Mouse (Mus musculus) kidney, adult 2 months (tissue): ENCODE data around the gene Mtln. TPM values are rescaled to one million over a fixed set of nuclear protein-coding genes. Genes with fewer than 3 reads are reported as not detected.

Source experiments
- DNase-seq: peaks from one replicate; pipeline ENCODE4 v3.0.0; 2021
- H3K27ac ChIP-seq: fragments of 200-500 bp; 2 replicates; pipeline ENCODE4 v1.5.1; 2012; ENCODE audit warnings: low read depth, low read length, control low read depth, inconsistent platforms; ENCODE audit not compliant: insufficient read depth
- H3K27me3 ChIP-seq: fragments of 200-500 bp; replicated peaks from 2 replicates; pipeline ENCODE4 v1.6.1; 2012; ENCODE audit warnings: mild to moderate bottlenecking, moderate library complexity, low read length, inconsistent platforms; ENCODE audit not compliant: control insufficient read depth, insufficient read depth
- H3K36me3 ChIP-seq: fragments of 200-500 bp; 2 replicates; pipeline ENCODE4 v1.6.1; 2012; ENCODE audit warnings: mild to moderate bottlenecking, moderate library complexity, low read length, inconsistent platforms; ENCODE audit not compliant: control insufficient read depth, insufficient read depth
- H3K4me1 ChIP-seq: fragments of 200-500 bp; 2 replicates; pipeline ENCODE4 v1.6.1; 2011; ENCODE audit warnings: low read length; ENCODE audit not compliant: control insufficient read depth, insufficient read depth
- H3K4me3 ChIP-seq: fragments of 200-500 bp; 2 replicates; pipeline ENCODE4 v1.5.1; 2011; ENCODE audit warnings: mild to moderate bottlenecking, low read depth, low read length, control low read depth; ENCODE audit not compliant: insufficient read depth
- CTCF ChIP-seq: fragments of 200-500 bp; conservative IDR thresholded peaks from 2 replicates; pipeline ENCODE4 v1.5.1; 2011; ENCODE audit warnings: low read depth, mild to moderate bottlenecking, control low read depth, low read length, moderate library complexity, mixed read lengths; ENCODE audit not compliant: insufficient read depth, insufficient read length
- POLR2A ChIP-seq: fragments of 200-500 bp; IDR thresholded peaks from one replicate; pipeline ENCODE4 v1.6.1; 2011; ENCODE audit warnings: low read depth, low read length, control low read depth
- WGBS: fragments of 180-500 bp; shearing (Covaris S2); methylation state at CpG from one replicate; pipeline ENCODE4 v1.1.7; 2018; 5-methylcytosine and 5-hydroxymethylcytosine counted together
- polyA plus RNA-seq: library from polyadenylated mRNA; depleted of rRNA; stranded (reverse); fragments of >200 nt; gene quantifications from 2 replicates; pipeline ENCODE4 v1.2.3, GENCODE M21; 2012; rRNA removed

Gene Mtln
- polyA plus RNA-seq, 1 experiment: 70.5 TPM

GRCm38 (mm10) chr2:127754113-127754512 lies 38.2 kb downstream of the Mtln start:
- TF ChIP-seq CTCF (no peak), POLR2A (no peak)
- no peak overlapping the region for H3K4me3 ChIP-seq
- H3K27me3 ChIP-seq: no peaks in the 10 kb centered on the region
- no peak overlapping the region for H3K27ac ChIP-seq
- H3K4me1 ChIP-seq: no peaks in the 10 kb centered on the region
- no peaks in the 10 kb centered on the region; the same call in 1 of the 2 replicates for H3K36me3 ChIP-seq
- WGBS: 97% methylated on average over 4 of the region's 4 CpGs
- DNase-seq: no peak

DNA sequence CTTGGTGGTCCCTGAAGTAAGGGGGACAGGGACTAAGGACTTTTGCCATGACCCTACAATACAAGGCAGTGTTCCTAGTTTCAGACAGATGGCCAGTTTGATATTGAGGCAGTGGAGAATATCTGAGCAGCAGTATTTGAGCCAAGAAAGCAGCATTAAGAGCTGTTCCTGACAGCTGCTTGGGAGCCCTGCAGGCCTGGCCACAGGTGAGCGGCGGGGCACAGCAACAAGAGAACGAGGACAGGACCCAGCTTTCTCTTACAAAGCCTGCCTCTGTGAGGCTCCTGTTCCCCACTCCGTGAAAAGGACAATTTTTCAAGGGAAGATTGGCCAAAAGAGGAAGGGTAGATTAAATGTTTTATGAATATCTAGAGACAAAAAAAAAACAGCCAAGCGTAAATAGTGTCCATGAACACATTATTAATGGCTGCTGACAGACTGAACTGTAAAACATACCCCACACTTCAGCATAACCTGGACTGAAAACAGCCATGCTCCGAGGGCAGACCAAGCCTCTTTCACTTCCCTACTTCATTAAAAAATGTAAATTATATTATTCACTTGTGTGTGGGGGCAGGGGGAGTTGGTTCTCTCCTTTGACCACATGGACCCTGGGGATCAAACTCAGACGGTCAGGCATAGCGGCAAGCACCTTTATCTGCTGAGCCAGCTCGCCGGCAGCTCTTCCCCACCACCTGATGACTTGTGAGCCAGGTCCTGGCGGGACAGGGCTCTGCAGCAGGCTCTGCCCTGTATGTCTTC lies 40.3 kb downstream of the Mtln start:
- Histone ChIP-seq H3K4me3 (no peak overlapping the region), H3K4me1 (no peaks in the 10 kb centered on the region), H3K27me3 (no peaks in the 10 kb centered on the region), H3K27ac (no peak overlapping the region), H3K36me3 (no peaks in the 10 kb centered on the region)
- DNase-seq: no peak
- 68% methylated on average over 11 of the region's 11 CpGs for WGBS
- TF ChIP-seq CTCF (no peak), POLR2A (no peak)

DNA sequence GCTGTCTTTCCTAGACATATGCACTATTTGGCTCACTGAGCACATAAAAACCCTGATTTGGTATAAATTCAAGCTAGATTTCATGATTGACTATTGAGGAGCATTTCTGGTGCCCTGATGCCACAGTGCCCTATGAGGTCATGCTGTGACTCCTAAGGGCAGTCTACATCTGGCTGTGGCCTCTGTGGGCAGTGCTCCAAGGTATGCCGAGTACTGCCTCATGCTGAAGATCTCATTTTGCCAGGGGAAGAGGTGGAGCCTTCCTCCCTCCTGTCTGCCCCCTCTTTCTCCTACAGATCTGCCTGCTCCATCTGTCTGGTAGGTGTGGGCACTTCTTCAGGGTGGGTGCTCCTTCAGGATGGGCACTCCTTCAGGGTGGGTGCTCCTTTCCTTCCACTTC lies 42.9 kb downstream of the Mtln start:
- WGBS: 52% methylated on average over 1 of the region's 1 CpGs
- no peak overlapping the region for H3K27ac ChIP-seq
- no peaks in the 10 kb centered on the region for H3K4me1 ChIP-seq
- no peaks in the 10 kb centered on the region for H3K27me3 ChIP-seq
- no peaks in the 10 kb centered on the region for H3K36me3 ChIP-seq
- TF ChIP-seq CTCF (no peak), POLR2A (no peak)
- no peak overlapping the region for H3K4me3 ChIP-seq
- DNase-seq: no peak

DNA sequence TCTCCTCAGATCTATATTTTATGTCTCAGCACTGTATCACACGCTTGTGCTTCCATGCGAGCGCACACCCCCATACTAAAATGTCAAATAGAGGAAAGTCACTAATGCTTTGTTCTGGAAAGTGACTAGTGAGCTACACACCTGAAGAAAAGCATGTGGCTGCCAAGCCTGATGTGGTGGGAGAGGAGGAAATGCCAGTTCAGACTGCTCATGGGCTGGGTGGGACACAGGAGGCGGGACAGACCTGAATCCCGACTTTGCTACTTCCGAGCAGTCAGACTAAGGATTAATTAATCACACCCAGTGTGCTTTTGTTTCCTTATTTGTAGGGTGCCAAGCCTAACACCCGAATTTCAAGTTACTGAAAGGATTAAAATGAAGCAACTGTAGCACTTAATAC lies 44.0 kb downstream of the Mtln start:
- 77% methylated on average over 7 of the region's 7 CpGs for WGBS

DNA sequence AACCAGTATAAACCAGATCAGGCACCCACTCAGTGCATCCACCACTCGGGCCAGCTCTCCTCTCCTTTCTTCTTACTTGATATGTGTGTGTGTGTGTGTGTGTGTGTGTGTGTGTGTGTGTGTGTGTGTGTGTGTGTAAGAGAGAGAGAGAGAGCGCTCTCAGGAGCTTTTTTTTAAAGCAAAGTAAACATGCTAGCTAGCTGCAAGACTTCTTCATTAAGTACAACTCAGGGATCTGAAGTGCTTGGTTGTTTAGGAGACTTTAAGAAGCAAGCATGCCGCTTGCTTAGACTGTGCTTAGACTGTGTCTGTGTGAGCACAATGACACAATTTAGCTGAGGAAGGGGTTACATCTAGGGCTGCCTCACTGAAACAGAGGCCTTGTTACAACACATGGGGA lies 49.7 kb downstream of the Mtln start:
- WGBS: 76% methylated on average over 3 of the region's 3 CpGs
- Histone ChIP-seq H3K4me3 (no peak overlapping the region), H3K27ac (no peak overlapping the region), H3K36me3 (no peaks in the 10 kb centered on the region), H3K4me1 (no peaks in the 10 kb centered on the region), H3K27me3 (no peaks in the 10 kb centered on the region)
- TF ChIP-seq CTCF: no peak
- TF ChIP-seq POLR2A: no peak
- no peak for DNase-seq

More for the DNA sequence above, 44.0 kb downstream of the Mtln start:
- no peak overlapping the region for H3K4me3 ChIP-seq
- no peak overlapping the region for H3K27ac ChIP-seq
- no peak for DNase-seq
- TF ChIP-seq CTCF: no peak
- no peak for TF ChIP-seq POLR2A
- no peaks in the 10 kb centered on the region for H3K4me1 ChIP-seq
- H3K36me3 ChIP-seq: no peaks in the 10 kb centered on the region
- no peaks in the 10 kb centered on the region for H3K27me3 ChIP-seq

Other genes with a start within 250 kb of the Mtln start
- gene Zfp661, start 205.4 kb downstream of the Mtln start, polyA plus RNA-seq: 3.1 and 4.1 TPM in 2 replicates
- gene Mrps5, start 205.3 kb downstream of the Mtln start, polyA plus RNA-seq: 72.0 and 90.4 TPM in 2 replicates
- gene Mal, start 135.8 kb downstream of the Mtln start, polyA plus RNA-seq: 91.2 and 91.5 TPM in 2 replicates
- 1.3 and 1.8 TPM in 2 replicates for gene Mall, start 62.6 kb downstream of the Mtln start, polyA plus RNA-seq
- gene Nphp1, start 3.6 kb downstream of the Mtln start, polyA plus RNA-seq: 21.0 and 25.9 TPM in 2 replicates
- 0.08 TPM in 2 replicates for gene Bub1, start 39.4 kb upstream of the Mtln start, polyA plus RNA-seq
- gene Acoxl, start 46.4 kb upstream of the Mtln start, polyA plus RNA-seq: 0.04 TPM in 1 of 2 replicates, not detected in the other